Mouse (Mus musculus) kidney, postnatal 0 days (tissue): ENCODE results near the gene Limch1. TPM values are rescaled to one million over a fixed set of nuclear protein-coding genes. Genes with fewer than 3 reads are reported as not detected.
A peak's percentile ranks its signal among the peaks of the same experiment; 100 is the strongest.

ENCODE experiments used
- ATAC-seq: fragments of 200-750 bp; cut with Nextera tagmentation; replicated peaks from 2 replicates; pipeline ENCODE4 v1.8.0; 2017; ENCODE audit warnings: low read depth, moderate number of reproducible peaks, moderate TSS enrichment, moderate library complexity; ENCODE audit not compliant: low FRiP score
- DNase-seq: peaks from one replicate; pipeline ENCODE4 v3.0.0-alpha.2; 2016; ENCODE audit warnings: low spot score
- H3K27ac ChIP-seq: fragments of 300-500 bp; sonication (generic); 2 replicates; pipeline ENCODE4 v1.5.1; 2014; ENCODE audit warnings: mild to moderate bottlenecking
- H3K27me3 ChIP-seq: fragments of 300-500 bp; sonication (generic); 2 replicates; pipeline ENCODE4 v1.6.1; 2014; ENCODE audit warnings: low read length, mixed read lengths; ENCODE audit not compliant: insufficient read depth
- H3K36me3 ChIP-seq: fragments of 300-500 bp; sonication (generic); 2 replicates; pipeline ENCODE4 v1.6.1; 2014; ENCODE audit warnings: low read length, mixed read lengths; ENCODE audit not compliant: insufficient read depth
- H3K4me1 ChIP-seq: fragments of 300-500 bp; sonication (generic); replicated peaks from 2 replicates; pipeline ENCODE4 v1.6.1; 2014; ENCODE audit warnings: antibody characterized with exemption, low read length, mixed read lengths; ENCODE audit not compliant: insufficient read depth
- H3K4me2 ChIP-seq: fragments of 300-500 bp; sonication (generic); 2 replicates; pipeline ENCODE4 v1.6.1; 2014; ENCODE audit warnings: mild to moderate bottlenecking, low read length, moderate library complexity, mixed read lengths
- H3K4me3 ChIP-seq: fragments of 300-500 bp; sonication (generic); replicated peaks from 2 replicates; pipeline ENCODE4 v1.5.1; 2014; ENCODE audit warnings: low read depth, low read length
- H3K9ac ChIP-seq: fragments of 300-500 bp; sonication (generic); 2 replicates; pipeline ENCODE4 v1.6.1; 2014; ENCODE audit warnings: low read depth, low read length
- H3K9me3 ChIP-seq: fragments of 300-500 bp; sonication (generic); replicated peaks from 2 replicates; pipeline ENCODE4 v1.6.1; 2016; ENCODE audit warnings: low read length, inconsistent platforms, mixed read lengths
- CTCF ChIP-seq: IDR thresholded peaks from 2 replicates; pipeline ENCODE4 v1.5.1; 2016; ENCODE audit warnings: antibody characterized with exemption, low read depth, mild to moderate bottlenecking, moderate library complexity
- WGBS: fragments of 180-500 bp; shearing (Covaris S2); extraction: QIAGEN DNeasy Blood & Tissue Kit; methylation state at CpG from one replicate; pipeline ENCODE4 v1.1.7; 2014; 5-methylcytosine and 5-hydroxymethylcytosine counted together
- polyA plus RNA-seq: library from polyadenylated mRNA; unstranded; fragments of >200 nt; fragmentation: Nextera tagmentation; extraction: Ambion mirVana; gene quantifications from 2 replicates; pipeline ENCODE4 v1.2.1, GENCODE M21; 2015

Gene Limch1
- polyA plus RNA-seq, 1 experiment from 2014 or later: 34.1 TPM

GRCm38 (mm10) chr5:66968925-66969711 lies 223.5 kb downstream of the Limch1 start:
- WGBS: 50% methylated on average over 19 of the region's 19 CpGs
- no peak for ATAC-seq
- DNase-seq: no peak
- H3K36me3 ChIP-seq: no peaks in the 10 kb centered on the region
- no peak overlapping the region for H3K4me3 ChIP-seq
- H3K9ac ChIP-seq: no peak overlapping the region
- TF ChIP-seq CTCF: no peak
- H3K27me3 ChIP-seq: no peaks in the 10 kb centered on the region
- H3K9me3 ChIP-seq: no peaks in the 10 kb centered on the region
- no peaks in the 10 kb centered on the region for H3K4me1 ChIP-seq
- H3K27ac ChIP-seq: no peak overlapping the region
- peak overlapping the region; percentile 28 for H3K4me2 ChIP-seq

- H3K9ac ChIP-seq: no peak overlapping the region
- 75% methylated on average over 8 of the region's 8 CpGs for WGBS
- no peak overlapping the region for H3K4me2 ChIP-seq
- H3K36me3 ChIP-seq: no peaks in the 10 kb centered on the region
- no peak for ATAC-seq
- H3K9me3 ChIP-seq: no peaks in the 10 kb centered on the region
- no peaks in the 10 kb centered on the region for H3K4me1 ChIP-seq
- no peak overlapping the region for H3K27ac ChIP-seq
- H3K27me3 ChIP-seq: no peaks in the 10 kb centered on the region
- no peak for DNase-seq
- H3K4me3 ChIP-seq: no peak overlapping the region
- no peak for TF ChIP-seq CTCF
Measured at GRCm38 (mm10) chr5:66975621-66976020, 230.0 kb downstream of the Limch1 start.

GRCm38 (mm10) chr5:66979332-66980218 lies 233.9 kb downstream of the Limch1 start:
- no peaks in the 10 kb centered on the region for H3K27me3 ChIP-seq
- H3K4me2 ChIP-seq: no peak overlapping the region
- no peak for TF ChIP-seq CTCF
- 54% methylated on average over 19 of the region's 19 CpGs for WGBS
- no peaks in the 10 kb centered on the region for H3K9me3 ChIP-seq
- DNase-seq (no peak), ATAC-seq (no peak)
- H3K36me3 ChIP-seq: no peaks in the 10 kb centered on the region
- 0 out of 2 replicates have a peak overlapping the region, but pooled peaks have one; percentile 22 for H3K27ac ChIP-seq
- H3K4me1 ChIP-seq: no peaks in the 10 kb centered on the region
- no peak overlapping the region for H3K9ac ChIP-seq
- no peak overlapping the region for H3K4me3 ChIP-seq

- H3K36me3 ChIP-seq: no peaks in the 10 kb centered on the region
- no peaks in the 10 kb centered on the region for H3K4me1 ChIP-seq
- H3K9ac ChIP-seq: no peak overlapping the region
- TF ChIP-seq CTCF: no peak
- 82% methylated on average over 4 of the region's 4 CpGs for WGBS
- H3K27ac ChIP-seq: no peak overlapping the region
- DNase-seq (no peak), ATAC-seq (no peak)
- H3K4me3 ChIP-seq: no peak overlapping the region
- no peaks in the 10 kb centered on the region for H3K27me3 ChIP-seq
- no peaks in the 10 kb centered on the region for H3K9me3 ChIP-seq
- no peak overlapping the region for H3K4me2 ChIP-seq
Measured at GRCm38 (mm10) chr5:66980862-66981261, 235.2 kb downstream of the Limch1 start.

GRCm38 (mm10) chr5:66983104-66983503 lies 237.5 kb downstream of the Limch1 start:
- Histone ChIP-seq H3K9ac (no peak overlapping the region), H3K4me2 (no peak overlapping the region), H3K27ac (no peak overlapping the region), H3K36me3 (no peaks in the 10 kb centered on the region), H3K4me3 (no peak overlapping the region), H3K9me3 (no peaks in the 10 kb centered on the region), H3K4me1 (no peaks in the 10 kb centered on the region), H3K27me3 (no peaks in the 10 kb centered on the region)
- WGBS: 83% methylated on average over 5 of the region's 5 CpGs
- no peak for TF ChIP-seq CTCF
- DNase-seq (no peak), ATAC-seq (no peak)

- WGBS: 33% methylated on average over 4 of the region's 4 CpGs
- Histone ChIP-seq H3K27ac (no peak overlapping the region), H3K36me3 (no peaks in the 10 kb centered on the region), H3K4me2 (no peak overlapping the region), H3K4me3 (no peak overlapping the region), H3K9me3 (no peaks in the 10 kb centered on the region), H3K27me3 (no peaks in the 10 kb centered on the region), H3K4me1 (no peaks in the 10 kb centered on the region), H3K9ac (no peak overlapping the region)
- ATAC-seq (no peak), DNase-seq (peak; percentile 69)
- peak; percentile 73 for TF ChIP-seq CTCF
Measured at GRCm38 (mm10) chr5:66988926-66989325, 243.3 kb downstream of the Limch1 start.
